Mouse (Mus musculus) heart, postnatal 0 days (tissue): ENCODE measurements around the gene Hk2. TPM values are rescaled to one million over a fixed set of nuclear protein-coding genes. Genes with fewer than 3 reads are reported as not detected.

Source experiments
- ATAC-seq: fragments of 200-750 bp; cut with Nextera tagmentation; 2 replicates; pipeline ENCODE4 v1.8.0; 2017; ENCODE audit warnings: low read depth, moderate number of reproducible peaks, moderate library complexity; ENCODE audit not compliant: insufficient read depth
- DNase-seq: peaks from one replicate; pipeline ENCODE4 v3.0.0-alpha.2; 2016; ENCODE audit warnings: low spot score
- H3K27ac ChIP-seq: fragments of 300-500 bp; sonication (generic); 2 replicates; pipeline ENCODE4 v1.5.1; 2014; ENCODE audit warnings: low read depth, mild to moderate bottlenecking
- H3K27me3 ChIP-seq: fragments of 300-500 bp; sonication (generic); 2 replicates; pipeline ENCODE4 v1.6.1; 2014; ENCODE audit warnings: low read length, mixed read lengths; ENCODE audit not compliant: control insufficient read depth, insufficient read depth
- H3K36me3 ChIP-seq: fragments of 300-500 bp; sonication (generic); replicated peaks from 2 replicates; pipeline ENCODE4 v1.6.1; 2014; ENCODE audit warnings: low read length, mixed read lengths; ENCODE audit not compliant: control insufficient read depth, insufficient read depth
- H3K4me1 ChIP-seq: fragments of 300-500 bp; sonication (generic); 2 replicates; pipeline ENCODE4 v1.6.1; 2014; ENCODE audit warnings: antibody characterized with exemption; ENCODE audit not compliant: control insufficient read depth, insufficient read depth
- H3K4me2 ChIP-seq: fragments of 300-500 bp; sonication (generic); 2 replicates; pipeline ENCODE4 v1.6.1; 2014; ENCODE audit warnings: low read depth, mild to moderate bottlenecking, low read length, moderate library complexity
- H3K4me3 ChIP-seq: fragments of 300-500 bp; sonication (generic); 2 replicates; pipeline ENCODE4 v1.5.1; 2014; ENCODE audit warnings: low read depth, low read length
- H3K9ac ChIP-seq: fragments of 300-500 bp; sonication (generic); replicated peaks from 2 replicates; pipeline ENCODE4 v1.6.1; 2014; ENCODE audit warnings: low read depth, low read length, mixed read lengths
- H3K9me3 ChIP-seq: fragments of 300-500 bp; sonication (generic); replicated peaks from 2 replicates; pipeline ENCODE4 v1.6.1; 2016; ENCODE audit warnings: low read length; ENCODE audit not compliant: control insufficient read depth
- CTCF ChIP-seq: IDR thresholded peaks from 2 replicates; pipeline ENCODE4 v1.5.1; 2016; ENCODE audit warnings: antibody characterized with exemption, control low read depth, low read depth
- EP300 ChIP-seq: IDR thresholded peaks from 2 replicates; pipeline ENCODE4 v1.6.1; 2016; ENCODE audit warnings: antibody characterized with exemption, low read depth
- WGBS: fragments of 180-500 bp; shearing (Covaris S2); extraction: QIAGEN DNeasy Blood & Tissue Kit; methylation state at CpG from one replicate; pipeline ENCODE4 v1.1.7; 2014; 5-methylcytosine and 5-hydroxymethylcytosine counted together
- polyA plus RNA-seq: library from polyadenylated mRNA; unstranded; fragments of >200 nt; fragmentation: Nextera tagmentation; extraction: Ambion mirVana; gene quantifications from 2 replicates; pipeline ENCODE4 v1.2.1, GENCODE M21; 2015
- total RNA-seq: library from RNA; depleted of rRNA; stranded (reverse); fragments of >200 nt; gene quantifications from 2 replicates; pipeline ENCODE4 v1.2.3, GENCODE M21; 2014; ENCODE audit warnings: low replicate concordance

The Hk2 gene
- total and polyA plus RNA-seq, 2 experiments from 2014 or later: 29.7 to 50.9 TPM

GRCm38 (mm10) chr6:82790864-82791263, 16.6 kb upstream of the Hk2 start:
- Histone ChIP-seq H3K9ac (no peak overlapping the region), H3K27ac (no peak overlapping the region), H3K4me3 (no peak overlapping the region), H3K9me3 (no peaks in the 10 kb centered on the region), H3K4me2 (no peak overlapping the region), H3K4me1 (no peaks in the 10 kb centered on the region), H3K36me3 (no peaks in the 10 kb centered on the region), H3K27me3 (no peaks in the 10 kb centered on the region)
- ATAC-seq: no peak
- no peak for DNase-seq
- WGBS: 81% methylated on average over 2 of the region's 2 CpGs
- TF ChIP-seq EP300 (no peak), CTCF (no peak)

- no peak for DNase-seq
- H3K27me3 ChIP-seq: no peaks in the 10 kb centered on the region
- no peaks in the 10 kb centered on the region for H3K4me1 ChIP-seq
- H3K9me3 ChIP-seq: no peaks in the 10 kb centered on the region
- H3K27ac ChIP-seq: no peak overlapping the region
- ATAC-seq: no peak
- 79% methylated on average over 4 of the region's 4 CpGs for WGBS
- no peak overlapping the region for H3K9ac ChIP-seq
- no peak overlapping the region for H3K4me3 ChIP-seq
- no peak overlapping the region for H3K4me2 ChIP-seq
- H3K36me3 ChIP-seq: no peaks in the 10 kb centered on the region
- TF ChIP-seq EP300 (no peak), CTCF (no peak)
Measured at GRCm38 (mm10) chr6:82783906-82784305, 9.7 kb upstream of the Hk2 start.

GRCm38 (mm10) chr6:82780802-82781393, 6.6 kb upstream of the Hk2 start:
- Histone ChIP-seq H3K4me1 (no peaks in the 10 kb centered on the region), H3K36me3 (no peaks in the 10 kb centered on the region), H3K9ac (no peak overlapping the region), H3K27ac (no peak overlapping the region), H3K27me3 (no peaks in the 10 kb centered on the region), H3K4me2 (no peak overlapping the region), H3K9me3 (no peaks in the 10 kb centered on the region), H3K4me3 (no peak overlapping the region)
- TF ChIP-seq CTCF (no peak), EP300 (no peak)
- ATAC-seq (no peak), DNase-seq (no peak)
- WGBS: 58% methylated on average over 8 of the region's 8 CpGs

- Histone ChIP-seq H3K9me3 (no peaks in the 10 kb centered on the region), H3K27ac (no peak overlapping the region), H3K4me3 (no peak overlapping the region), H3K36me3 (no peaks in the 10 kb centered on the region), H3K27me3 (0 out of 2 replicates have a peak, but pooled peaks cover 3% of the 10 kb centered on the region), H3K4me1 (no peaks in the 10 kb centered on the region), H3K9ac (no peak overlapping the region), H3K4me2 (no peak overlapping the region)
- no peak for TF ChIP-seq CTCF
- no peak for ATAC-seq
- DNase-seq: no peak
- WGBS: 48% methylated on average over 4 of the region's 4 CpGs
Measured at GRCm38 (mm10) chr6:82780369-82780768, 6.1 kb upstream of the Hk2 start.

GRCm38 (mm10) chr6:82777124-82777654, 2.9 kb upstream of the Hk2 start:
- H3K9me3 ChIP-seq: no peaks in the 10 kb centered on the region
- 72% methylated on average over 4 of the region's 4 CpGs for WGBS
- no peaks in the 10 kb centered on the region for H3K36me3 ChIP-seq
- no peak for DNase-seq
- H3K4me2 ChIP-seq: no peak overlapping the region
- H3K9ac ChIP-seq: no peak overlapping the region
- no peak overlapping the region for H3K4me3 ChIP-seq
- peaks cover 3% of the 10 kb centered on the region; the same call in 1 of the 2 replicates for H3K4me1 ChIP-seq
- H3K27ac ChIP-seq: no peak overlapping the region
- TF ChIP-seq CTCF: no peak
- no peak for TF ChIP-seq EP300
- H3K27me3 ChIP-seq: 0 out of 2 replicates have a peak, but pooled peaks cover 3% of the 10 kb centered on the region
- no peak for ATAC-seq

- Histone ChIP-seq H3K36me3 (no peaks in the 10 kb centered on the region), H3K27me3 (0 out of 2 replicates have a peak, but pooled peaks cover 3% of the 10 kb centered on the region), H3K9me3 (no peaks in the 10 kb centered on the region), H3K4me3 (no peak overlapping the region), H3K4me1 (peaks cover 16% of the 10 kb centered on the region; the same call in 1 of the 2 replicates), H3K4me2 (no peak overlapping the region), H3K27ac (no peak overlapping the region), H3K9ac (no peak overlapping the region)
- no peak for DNase-seq
- TF ChIP-seq CTCF: no peak
- 75% methylated on average over 6 of the region's 6 CpGs for WGBS
- ATAC-seq: no peak
Measured at GRCm38 (mm10) chr6:82775386-82775785, 1.1 kb upstream of the Hk2 start.
